Mouse (Mus musculus): ENCODE measurements around the gene Prss56.

Gene Prss56

GRCm38 (mm10) chr1:87185526-87185925 lies 2.4 kb downstream of the Prss56 start:
- DNase-seq (ENCODE audit: low spot score): no peak

GRCm38 (mm10) chr1:87186261-87187036 lies 3.3 kb downstream of the Prss56 start:
- DNase-seq (ENCODE audit: low spot score): no peak

- peak; percentile 46 for DNase-seq (ENCODE audit: low spot score)
Measured at GRCm38 (mm10) chr1:87187037-87187355, 3.9 kb downstream of the Prss56 start.

GRCm38 (mm10) chr1:87190429-87190828 lies 7.3 kb downstream of the Prss56 start, which contains the start of gene Chrnd:
Gene Chrnd, plus strand, starts transcription at chr1:87190607.
- DNase-seq (ENCODE audit: low spot score): no peak

- no peak for DNase-seq (ENCODE audit: low spot score)
Measured at GRCm38 (mm10) chr1:87197296-87197695, 14.2 kb downstream of the Prss56 start.

GRCm38 (mm10) chr1:87198119-87199065 lies 15.3 kb downstream of the Prss56 start:
- DNase-seq (ENCODE audit: low spot score): no peak

- DNase-seq (ENCODE audit: low spot score): no peak
Measured at GRCm38 (mm10) chr1:87200811-87201210, 17.7 kb downstream of the Prss56 start.

GRCm38 (mm10) chr1:87201848-87202247 lies 18.7 kb downstream of the Prss56 start:
- DNase-seq (ENCODE audit: low spot score): no peak

GRCm38 (mm10) chr1:87203779-87204178 lies 20.7 kb downstream of the Prss56 start:
- no peak for DNase-seq (ENCODE audit: low spot score)

GRCm38 (mm10) chr1:87204465-87204864 lies 21.4 kb downstream of the Prss56 start, which contains the start of gene Chrng:
Gene Chrng, plus strand, starts transcription at chr1:87204657.
- DNase-seq (ENCODE audit: low spot score): no peak

- DNase-seq (ENCODE audit: low spot score): no peak
Measured at GRCm38 (mm10) chr1:87205038-87205437, 21.9 kb downstream of the Prss56 start.

- no peak for DNase-seq (ENCODE audit: low spot score)
Measured at GRCm38 (mm10) chr1:87205502-87205901, 22.4 kb downstream of the Prss56 start.

- DNase-seq (ENCODE audit: low spot score): no peak
Measured at GRCm38 (mm10) chr1:87206339-87206738, 23.2 kb downstream of the Prss56 start.

GRCm38 (mm10) chr1:87211431-87211830 lies 28.3 kb downstream of the Prss56 start:
- DNase-seq (ENCODE audit: low spot score): no peak

GRCm38 (mm10) chr1:87213735-87214704 lies 30.9 kb downstream of the Prss56 start, which contains the start of gene Eif4e2:
Gene Eif4e2, plus strand, starts transcription at chr1:87213914.
- DNase-seq (ENCODE audit: low spot score): peak; percentile 96

- no peak for DNase-seq (ENCODE audit: low spot score)
Measured at GRCm38 (mm10) chr1:87214748-87215147, 31.6 kb downstream of the Prss56 start.

GRCm38 (mm10) chr1:87217938-87218337 lies 34.8 kb downstream of the Prss56 start:
- no peak for DNase-seq (ENCODE audit: low spot score)

GRCm38 (mm10) chr1:87225739-87226138 lies 42.6 kb downstream of the Prss56 start:
- DNase-seq (ENCODE audit: low spot score): no peak

GRCm38 (mm10) chr1:87226409-87227159 lies 43.5 kb downstream of the Prss56 start:
- DNase-seq (ENCODE audit: low spot score): no peak

GRCm38 (mm10) chr1:87227160-87227550 lies 44.0 kb downstream of the Prss56 start:
- no peak for DNase-seq (ENCODE audit: low spot score)

- DNase-seq (ENCODE audit: low spot score): no peak
Measured at GRCm38 (mm10) chr1:87230606-87231005, 47.5 kb downstream of the Prss56 start.

Measured in lung, postnatal 25 days (tissue).